Mouse (Mus musculus) left cerebral cortex, adult 9 months (tissue): ENCODE measurements around the gene Rab5if.
"Not testable (repeated sequence)": the region's sequence is repeated elsewhere in the genome, so short reads cannot be mapped to it uniquely, and the experiment has no call there.

ENCODE experiments used
- DNase-seq, 2 experiments: peaks; one replicate each; pipeline ENCODE4 v3.0.0; 2022; ENCODE audit warnings: low spot score in 2 of 2

Rab5if gene

GRCm38 (mm10) chr2:156862772-156863486 is at the start of gene Rab5if:
Rab5if (plus strand) TSS chr2:156863128.
- peak; percentile 94 to 97 for DNase-seq

- no peak for DNase-seq
Observed at GRCm38 (mm10) chr2:156814344-156814801, 48.6 kb upstream of the Rab5if start.

GRCm38 (mm10) chr2:156814893-156815292 is 48.0 kb upstream of the Rab5if start:
- no peak for DNase-seq

DNA sequence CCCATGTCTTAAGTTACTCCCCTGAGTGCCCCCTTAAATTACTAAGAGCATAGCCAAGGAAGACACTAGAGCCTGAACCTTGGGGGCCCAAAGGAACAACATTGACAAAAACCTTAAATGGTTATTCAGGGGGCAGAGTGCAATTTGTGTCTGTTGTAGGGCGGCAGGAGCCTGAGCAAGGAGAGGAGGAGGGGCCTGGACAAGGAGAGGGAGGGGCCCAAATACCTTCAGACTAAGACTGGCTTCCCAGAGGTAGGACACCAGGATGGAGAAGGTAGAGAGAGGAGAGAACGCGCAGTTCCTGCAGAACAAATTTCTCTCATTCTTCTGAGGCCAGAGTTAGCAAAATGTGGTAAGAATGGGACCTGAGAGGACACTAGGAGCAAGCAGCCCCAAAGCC is 47.5 kb upstream of the Rab5if start:
- no peak for DNase-seq

- no peak for DNase-seq
Observed at GRCm38 (mm10) chr2:156816116-156816515, 46.8 kb upstream of the Rab5if start.

DNA sequence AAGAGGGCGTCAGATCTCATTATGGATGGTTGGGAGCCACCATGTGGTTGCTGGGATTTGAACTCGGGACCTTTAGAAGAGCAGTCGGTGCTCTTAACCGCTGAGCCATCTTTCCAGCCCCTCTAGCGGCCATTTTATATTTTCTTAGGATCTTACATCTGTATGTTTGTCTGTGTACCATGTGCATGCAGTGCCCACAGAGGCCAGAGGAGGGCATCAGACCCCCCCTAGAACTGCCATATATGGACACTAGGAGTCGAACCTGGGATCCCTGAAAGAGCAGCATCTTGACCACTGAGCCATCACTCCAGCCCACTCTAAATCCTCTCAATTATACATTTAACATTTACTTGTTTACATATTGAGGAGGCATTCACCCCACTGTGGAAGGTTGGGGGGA is 37.8 kb upstream of the Rab5if start:
- DNase-seq, result not testable (repeated sequence)

- no peak for DNase-seq
Observed at GRCm38 (mm10) chr2:156834336-156834735, 28.6 kb upstream of the Rab5if start.

DNA sequence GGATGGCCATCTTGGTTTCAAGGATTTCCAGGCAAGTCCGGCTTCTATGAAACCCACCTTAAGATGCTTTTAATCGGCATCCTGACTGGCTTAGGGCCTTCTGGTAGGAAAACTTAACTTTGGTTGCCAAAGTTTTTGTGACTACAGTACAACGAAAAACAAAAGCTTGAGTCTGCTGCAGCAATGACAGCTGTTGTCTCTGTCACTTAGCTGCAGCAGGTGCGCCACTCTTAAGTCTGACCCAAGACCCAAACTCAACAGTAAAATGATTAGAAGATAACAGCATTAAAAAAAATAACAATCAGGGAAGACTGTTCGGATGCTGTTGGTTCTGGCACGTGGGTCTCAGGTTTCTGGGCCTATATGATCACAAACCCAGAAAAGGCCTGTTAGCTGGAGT is 24.1 kb upstream of the Rab5if start:
- DNase-seq, result no peak

DNA sequence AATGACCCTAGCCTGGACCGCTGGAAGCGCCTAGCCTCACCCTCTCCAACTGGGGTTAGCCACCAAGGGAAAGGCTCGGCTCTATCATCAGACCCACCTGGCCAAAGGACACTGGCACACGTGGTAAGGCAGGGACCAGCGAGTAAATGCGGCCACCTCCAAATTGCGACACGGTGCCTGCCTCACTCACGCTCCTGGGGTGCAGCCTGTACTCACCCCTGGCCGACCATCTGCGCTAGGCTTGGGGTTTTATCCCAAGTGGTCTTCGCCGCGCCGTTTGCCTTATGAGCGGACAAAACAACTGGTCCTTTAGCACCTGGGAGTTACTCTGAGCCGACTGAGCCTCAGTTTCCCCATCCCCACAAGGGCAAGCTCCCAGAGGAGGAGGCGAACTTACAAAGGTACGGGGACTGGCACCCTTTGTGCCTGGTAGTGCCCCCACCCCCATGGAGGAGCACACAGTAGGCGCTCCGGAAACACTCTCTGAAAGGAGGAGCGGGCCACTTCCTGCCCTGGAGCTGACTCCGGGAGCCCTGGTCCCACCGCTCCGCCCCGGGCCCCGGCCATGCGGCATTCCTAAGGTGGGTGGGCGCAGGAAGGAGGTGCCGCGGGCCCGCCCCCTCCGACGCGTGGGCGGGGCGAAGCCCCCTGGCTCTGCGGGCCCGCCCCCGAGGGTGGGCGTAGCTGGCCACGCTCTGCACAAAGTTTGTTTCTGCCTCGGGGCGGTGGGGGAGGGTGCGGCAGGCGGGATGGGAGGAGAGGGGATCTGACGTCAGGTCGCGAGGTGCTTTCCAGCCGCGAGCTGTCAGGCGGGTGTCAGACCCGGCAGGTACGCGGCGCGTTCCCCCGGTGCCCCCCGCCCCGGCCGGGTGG is 23.4 kb upstream of the Rab5if start, which contains the start of gene Tgif2:
TSS of gene Tgif2 (plus strand) at position 689 of the 873 bp plus-strand sequence.
- no peak for DNase-seq

DNA sequence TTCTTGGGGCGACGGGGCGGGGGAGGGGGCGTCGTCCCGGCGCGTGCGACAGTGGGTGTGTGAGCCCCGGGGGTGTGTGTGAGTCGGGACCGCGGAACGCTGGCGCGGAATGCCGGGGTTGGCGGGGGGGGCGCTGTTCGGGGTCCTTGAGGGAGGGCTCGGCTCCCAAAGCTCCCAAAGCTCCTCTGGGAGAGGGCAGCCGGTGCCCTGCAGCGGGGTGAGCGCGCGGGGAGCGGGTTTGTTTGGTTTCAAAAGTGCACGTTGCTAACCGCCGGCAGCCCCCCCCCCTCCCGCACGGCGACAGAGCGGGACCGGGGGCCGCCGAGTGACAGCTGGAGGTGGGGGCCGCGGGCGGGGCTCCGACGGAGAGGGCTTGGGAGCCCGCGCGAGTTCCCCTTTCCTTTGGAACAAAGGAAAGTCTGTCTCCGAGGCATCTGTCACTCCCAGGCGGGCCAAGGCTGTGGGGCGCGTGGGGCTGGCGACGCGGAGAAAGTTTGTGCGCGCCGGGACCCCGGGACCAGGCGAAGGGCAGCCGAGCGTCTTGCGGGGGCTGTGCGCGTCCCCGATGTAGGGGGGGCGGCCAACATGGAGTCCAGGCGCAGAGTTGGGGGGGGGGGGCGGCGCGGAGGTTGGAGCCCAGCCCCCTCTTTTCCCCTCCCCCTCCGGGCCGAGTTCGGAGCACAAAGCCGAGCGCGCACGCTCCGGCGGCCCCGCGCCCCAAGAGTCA is 22.5 kb upstream of the Rab5if start:
- no peak for DNase-seq

DNA sequence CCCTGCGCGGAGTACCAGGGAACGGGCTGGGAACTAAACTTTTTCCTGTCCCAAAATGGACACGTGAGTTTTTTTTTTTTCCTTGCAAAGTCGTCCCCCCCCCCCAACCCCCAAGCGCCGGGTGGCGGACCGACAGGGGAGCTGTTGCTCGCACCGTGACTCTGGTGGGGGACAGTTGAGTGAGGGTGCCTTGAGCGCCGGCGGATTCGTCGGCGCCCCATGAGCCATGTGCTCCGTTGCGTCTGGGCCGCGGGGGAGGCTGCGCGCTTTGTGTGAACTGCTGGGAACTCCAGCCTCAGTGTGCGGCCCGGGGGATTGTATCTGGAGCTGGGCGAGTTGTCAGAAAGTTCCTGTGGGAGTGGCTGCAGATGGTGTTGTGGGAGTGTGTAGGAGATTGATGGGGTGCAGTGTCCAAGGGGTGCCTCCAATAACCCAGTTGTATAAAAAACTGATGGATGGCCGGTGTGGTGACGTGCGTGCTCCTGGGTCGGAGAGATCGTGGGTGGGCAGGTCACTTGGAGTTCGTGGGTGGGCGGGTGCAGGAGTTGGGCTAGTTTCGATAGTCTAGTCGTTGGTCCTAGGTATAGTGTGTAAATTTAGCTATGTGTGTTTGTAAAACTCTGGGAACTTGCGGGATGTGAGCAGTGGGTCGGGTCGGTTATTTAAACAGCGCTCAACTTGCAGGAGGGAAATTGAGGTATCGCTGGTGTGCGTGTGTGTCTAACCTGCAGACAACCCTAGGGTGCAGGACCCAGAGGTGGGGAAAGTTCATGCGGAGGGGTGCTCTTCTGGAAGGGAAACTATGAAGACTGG is 21.7 kb upstream of the Rab5if start:
- peak in 1 of 2 experiments; percentile 49 for DNase-seq

DNA sequence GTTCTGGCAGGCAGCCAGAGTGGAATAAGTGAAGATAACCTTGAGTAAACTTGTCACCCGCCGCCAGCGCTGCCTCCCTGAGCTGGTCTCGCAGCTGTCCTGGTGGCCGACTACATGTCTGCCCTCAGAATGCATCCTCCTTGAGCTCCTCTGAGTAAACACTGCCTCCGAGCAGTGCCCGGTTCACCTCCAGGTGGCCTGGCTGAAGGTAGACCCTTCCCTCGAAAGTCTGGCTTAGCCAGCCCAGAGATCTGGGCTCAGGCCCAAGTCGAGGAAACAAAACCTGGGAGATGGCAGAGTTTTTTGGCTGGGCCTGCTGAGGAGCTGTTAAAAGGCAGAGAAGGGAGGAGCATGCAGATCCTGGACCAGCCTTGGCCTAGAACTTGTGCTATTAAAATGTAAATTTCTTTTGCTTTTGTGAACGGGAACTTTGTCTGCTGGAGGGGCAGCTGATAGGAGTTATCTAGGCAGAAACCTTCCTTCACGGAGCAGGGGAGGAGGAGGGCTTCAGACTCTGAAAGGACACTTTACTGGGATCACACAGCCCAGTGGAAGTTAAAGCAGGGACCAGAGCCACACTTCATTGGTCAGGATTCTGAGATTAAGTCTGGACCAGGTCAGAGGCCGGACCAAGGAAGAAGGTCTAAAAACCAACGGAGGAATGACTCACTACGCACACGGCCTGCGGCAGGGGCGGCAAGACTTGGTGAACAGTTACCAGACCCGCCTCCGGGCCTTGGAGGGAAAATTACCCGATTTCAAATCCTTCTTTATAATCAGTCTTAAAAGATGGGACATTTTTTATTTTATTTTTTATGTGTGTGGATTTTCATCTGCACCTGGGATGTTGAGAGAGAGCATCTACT is 20.9 kb upstream of the Rab5if start:
- DNase-seq, result no peak

- no peak for DNase-seq
Observed at GRCm38 (mm10) chr2:156842711-156843110, 20.2 kb upstream of the Rab5if start.

DNA sequence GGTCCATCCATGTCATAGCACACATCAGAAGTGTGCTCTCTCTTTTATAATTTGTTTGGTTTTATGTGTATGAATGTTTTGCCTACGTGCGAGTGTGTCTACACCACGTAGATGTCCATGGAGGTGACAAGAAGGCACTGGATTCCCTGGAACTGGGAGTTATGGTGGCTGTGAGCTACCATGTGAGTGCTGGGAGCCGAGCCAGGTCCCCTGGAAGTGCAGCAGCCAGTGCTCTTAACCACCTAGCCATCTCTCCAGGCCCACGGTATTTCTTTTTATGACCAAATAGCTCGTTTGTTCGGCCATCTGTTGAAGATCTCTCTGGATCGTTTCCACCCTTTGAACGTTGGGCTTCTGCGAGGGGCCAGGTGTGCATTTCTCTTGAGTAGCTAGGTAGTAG is 19.6 kb upstream of the Rab5if start:
- no peak for DNase-seq

GRCm38 (mm10) chr2:156844715-156845114 is 18.2 kb upstream of the Rab5if start:
- DNase-seq, result no peak

DNA sequence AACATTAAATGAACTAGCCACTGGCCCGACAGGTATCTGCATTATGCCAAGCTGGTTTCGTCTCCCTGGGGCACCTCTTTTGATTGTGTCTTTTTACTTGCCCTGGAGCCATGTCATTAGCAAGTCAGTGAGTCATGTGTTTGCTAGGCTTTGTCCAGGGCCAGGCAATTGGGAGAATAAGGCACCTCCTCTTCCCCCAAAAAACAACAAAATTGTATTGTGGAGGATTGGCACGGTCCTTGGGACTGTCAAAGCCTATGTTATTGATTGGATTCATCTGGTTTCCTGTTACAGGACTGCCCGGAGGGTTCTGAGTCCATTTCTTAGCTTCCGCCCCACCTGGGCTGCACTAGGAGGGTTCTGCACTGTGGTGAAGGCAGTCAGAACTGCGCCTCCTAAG is 15.3 kb upstream of the Rab5if start:
- DNase-seq, result no peak

DNA sequence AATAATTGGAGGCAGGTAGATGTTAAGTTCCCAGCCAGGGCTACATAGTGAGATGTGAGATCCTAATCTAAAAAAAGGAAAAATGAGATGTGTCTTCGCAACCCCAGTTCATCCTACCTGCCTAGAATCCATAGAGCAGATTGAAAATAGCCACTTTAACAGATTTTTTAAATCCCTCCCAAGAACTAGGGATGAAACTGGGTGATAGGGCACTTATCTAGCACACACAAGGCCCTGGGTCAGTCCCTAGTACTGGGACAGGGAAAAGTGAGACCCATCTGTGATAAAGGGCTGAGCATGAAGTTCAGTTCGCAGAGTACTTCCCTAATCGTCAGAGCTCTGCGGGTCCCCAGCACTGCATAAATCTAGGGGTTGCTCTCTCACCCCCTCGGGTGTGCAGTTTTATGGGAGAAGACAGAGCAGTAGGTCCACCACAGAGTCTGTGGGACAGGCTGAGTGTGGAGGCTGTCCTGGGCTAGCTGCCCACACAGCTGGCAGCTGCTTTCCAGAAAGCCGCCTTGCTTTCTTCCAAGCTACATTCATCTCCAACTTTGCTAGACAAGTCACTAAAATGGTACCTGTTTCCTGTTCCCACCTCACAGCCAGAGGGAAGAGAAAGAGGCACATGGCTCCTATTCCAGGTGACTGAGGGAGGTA is 14.3 kb upstream of the Rab5if start:
- DNase-seq, result no peak

GRCm38 (mm10) chr2:156850505-156850904 is 12.4 kb upstream of the Rab5if start:
- no peak for DNase-seq

GRCm38 (mm10) chr2:156853584-156853983 is 9.3 kb upstream of the Rab5if start:
- DNase-seq, result not testable (repeated sequence)
